Mouse (Mus musculus): ENCODE measurements around the gene Krt82. TPM values are rescaled to one million over a fixed set of nuclear protein-coding genes. Genes with fewer than 3 reads are reported as not detected.
"Not testable (repeated sequence)": the region's sequence is repeated elsewhere in the genome, so short reads cannot be mapped to it uniquely, and the experiment has no call there.

The Krt82 gene
- total RNA-seq, 2 experiments from 2014 or later: not detected

DNA sequence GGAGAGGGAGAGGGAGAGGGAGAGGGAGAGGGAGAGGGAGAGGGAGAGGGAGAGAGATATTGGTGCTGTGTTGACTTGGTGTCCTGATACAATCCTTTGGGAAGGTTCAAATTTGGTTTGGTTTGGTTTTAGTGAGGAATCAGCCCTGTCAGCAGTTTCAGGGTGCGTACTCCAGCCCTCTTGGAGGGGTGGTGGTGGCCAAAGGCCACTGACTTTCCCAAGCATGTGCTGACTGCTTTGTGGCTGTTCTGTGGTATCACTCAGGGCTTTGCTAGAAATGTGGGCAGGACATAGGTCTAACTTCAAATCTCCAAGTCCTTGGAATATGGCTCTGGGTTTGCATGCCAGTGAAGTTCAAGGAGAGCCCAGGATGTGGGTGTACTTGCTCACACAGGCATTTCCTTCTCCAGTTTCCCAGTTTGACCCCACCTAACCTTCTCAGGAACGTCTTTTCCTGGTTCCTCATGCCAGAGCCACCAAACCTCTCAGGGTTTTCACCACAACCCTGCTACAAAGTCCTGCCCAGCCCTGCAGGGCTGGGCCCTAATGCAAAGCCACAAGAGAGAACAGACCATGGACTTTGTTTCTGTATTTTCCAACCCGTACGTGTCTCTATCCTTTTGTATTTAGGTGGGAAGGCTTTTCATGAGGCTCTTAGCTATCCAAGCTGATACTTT is 27.8 kb downstream of the Krt82 start:
- intact Hi-C loops (cut with DNase I): loop anchor here (2.0 to 10.0 kb wide), 4 partner anchors 180 to 542 kb away; no protein-coding TSS in a partner anchor
- DNase-seq (ENCODE audit: extremely low spot score in 1 of 2, low spot score in 2 of 2): no peak

GRCm38 (mm10) chr15:101519792-101520191 is 30.7 kb downstream of the Krt82 start:
- peak; percentile 77 to 82 for DNase-seq (ENCODE audit: extremely low spot score in 1 of 2, low spot score in 2 of 2)
- intact Hi-C loops (cut with DNase I): loop anchor here (2.0 to 10.0 kb wide), 4 partner anchors 182 to 545 kb away; no protein-coding TSS in a partner anchor

GRCm38 (mm10) chr15:101517161-101517560 is 33.3 kb downstream of the Krt82 start, which contains the start of gene Gm49425:
Gene Gm49425, minus strand, starts transcription at chr15:101517261.
- DNase-seq (ENCODE audit: extremely low spot score in 1 of 2, low spot score in 2 of 2); intact Hi-C loops (cut with DNase I): not testable (repeated sequence)

DNA sequence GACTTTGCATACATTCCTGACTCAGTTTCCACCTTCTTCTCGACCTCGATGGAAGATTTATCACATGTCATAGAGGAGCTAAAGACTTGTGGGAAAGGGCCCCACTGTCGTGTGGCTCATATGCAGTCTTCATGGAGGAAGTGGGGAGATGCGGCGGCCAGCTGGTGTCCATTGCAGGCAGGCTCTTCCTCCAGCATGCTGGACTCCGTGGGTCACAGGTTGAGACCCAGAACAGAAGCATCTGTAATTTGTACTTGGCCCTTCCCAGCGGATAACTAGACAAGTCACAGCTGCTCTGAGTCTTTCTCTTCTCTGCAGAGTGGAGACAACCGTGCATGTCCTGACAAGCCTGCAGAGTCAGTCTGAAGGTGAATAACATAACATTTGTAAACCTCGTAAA is 42.2 kb downstream of the Krt82 start:
- intact Hi-C loops (cut with DNase I): no loop called here

GRCm38 (mm10) chr15:101506896-101507758 is 43.3 kb downstream of the Krt82 start:
- intact Hi-C loops (cut with DNase I): no loop called here
- no peak for DNase-seq (ENCODE audit: extremely low spot score in 1 of 2, low spot score in 2 of 2)

More for the DNA sequence above, 42.2 kb downstream of the Krt82 start:
- no peak for DNase-seq (ENCODE audit: extremely low spot score in 1 of 2, low spot score in 2 of 2)

DNA sequence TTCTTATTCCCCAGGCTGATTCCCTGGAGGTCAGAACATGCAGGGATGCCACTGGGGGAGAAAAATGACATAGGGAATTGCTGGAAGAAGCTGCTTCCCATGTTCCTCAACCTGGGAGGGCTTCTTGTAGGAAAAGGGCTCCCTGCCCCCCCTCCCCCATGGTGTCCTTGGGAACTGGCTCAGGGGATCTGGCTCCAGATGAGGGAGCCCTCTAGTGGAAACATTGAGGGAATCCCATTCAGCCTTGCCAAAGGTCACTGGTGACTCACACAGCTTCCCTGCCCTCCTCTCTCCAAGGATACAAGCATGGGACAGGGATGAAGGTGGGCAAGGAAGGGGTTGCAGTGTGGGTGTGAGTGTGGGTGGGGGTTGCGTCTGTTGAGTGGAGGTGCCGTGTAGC is 53.3 kb downstream of the Krt82 start:
- intact Hi-C loops (cut with DNase I): no loop called here
- DNase-seq (ENCODE audit: extremely low spot score in 1 of 2, low spot score in 2 of 2): no peak

DNA sequence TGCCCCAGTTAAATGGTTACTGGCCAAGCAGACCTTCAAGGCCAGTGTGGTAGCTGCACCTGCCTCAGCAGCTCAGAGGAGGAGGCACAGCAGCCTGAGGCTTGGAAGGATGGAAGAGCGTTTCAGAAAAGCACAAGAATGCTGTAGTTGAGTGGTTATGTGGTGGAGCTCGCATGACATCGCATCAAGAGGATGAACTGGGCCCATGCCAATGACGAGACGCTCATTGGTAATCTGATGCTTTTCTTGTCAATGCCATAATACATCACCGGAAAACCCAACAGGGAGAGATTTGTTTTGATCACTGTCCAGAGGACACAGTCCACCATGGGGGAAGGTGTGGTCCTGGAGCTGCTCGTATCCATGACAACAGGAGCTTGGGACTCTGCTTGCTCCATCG is 55.2 kb downstream of the Krt82 start:
- DNase-seq (ENCODE audit: extremely low spot score in 1 of 2, low spot score in 2 of 2): no peak
- intact Hi-C loops (cut with DNase I): no loop called here

- intact Hi-C loops (cut with DNase I): no loop called here
Measured at GRCm38 (mm10) chr15:101494203-101494602, 56.3 kb downstream of the Krt82 start.

DNA sequence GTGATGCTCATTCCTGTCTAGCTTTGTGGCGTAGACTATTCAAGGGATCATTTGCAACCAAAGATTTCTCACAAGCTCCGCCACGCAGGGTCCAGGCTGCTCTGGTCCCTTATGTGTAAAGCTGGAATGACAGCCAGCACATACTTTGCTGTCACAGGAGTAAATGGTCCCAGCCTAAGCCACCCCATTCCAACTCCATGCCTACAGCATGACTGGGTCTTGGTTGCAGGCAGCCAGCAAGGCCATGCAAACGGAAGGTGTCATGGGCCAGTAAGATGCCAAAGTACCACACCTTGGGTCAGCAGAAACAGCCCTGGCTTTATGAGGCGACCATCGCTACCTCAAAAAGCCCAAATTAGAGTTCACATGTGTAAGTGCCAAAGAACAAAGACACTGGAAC is 56.8 kb downstream of the Krt82 start:
- intact Hi-C loops (cut with DNase I): no loop called here
- no peak for DNase-seq (ENCODE audit: extremely low spot score in 1 of 2, low spot score in 2 of 2)

More at GRCm38 (mm10) chr15:101494203-101494602, 56.3 kb downstream of the Krt82 start:
- no peak for DNase-seq (ENCODE audit: extremely low spot score in 1 of 2, low spot score in 2 of 2)

DNA sequence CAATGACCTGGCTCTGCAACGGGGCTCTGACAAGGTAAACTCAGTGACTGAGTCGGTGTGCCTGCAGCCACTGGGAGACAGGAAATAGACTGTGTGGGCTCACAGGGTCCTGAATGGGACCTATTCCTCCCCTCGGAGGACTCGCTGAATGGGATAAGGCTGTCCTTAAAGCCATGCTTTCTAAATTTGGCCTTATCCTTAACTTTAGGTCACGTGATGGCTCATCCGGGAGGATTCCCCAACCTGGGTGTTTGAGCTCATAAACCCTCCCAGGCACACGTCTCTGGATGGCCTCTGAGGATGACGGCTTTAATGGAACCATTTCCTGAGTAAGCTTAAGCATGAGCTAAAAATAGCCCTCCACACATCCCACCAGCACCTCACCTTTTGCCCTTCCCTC is 57.7 kb downstream of the Krt82 start:
- no peak for DNase-seq (ENCODE audit: extremely low spot score in 1 of 2, low spot score in 2 of 2)
- intact Hi-C loops (cut with DNase I): no loop called here

DNA sequence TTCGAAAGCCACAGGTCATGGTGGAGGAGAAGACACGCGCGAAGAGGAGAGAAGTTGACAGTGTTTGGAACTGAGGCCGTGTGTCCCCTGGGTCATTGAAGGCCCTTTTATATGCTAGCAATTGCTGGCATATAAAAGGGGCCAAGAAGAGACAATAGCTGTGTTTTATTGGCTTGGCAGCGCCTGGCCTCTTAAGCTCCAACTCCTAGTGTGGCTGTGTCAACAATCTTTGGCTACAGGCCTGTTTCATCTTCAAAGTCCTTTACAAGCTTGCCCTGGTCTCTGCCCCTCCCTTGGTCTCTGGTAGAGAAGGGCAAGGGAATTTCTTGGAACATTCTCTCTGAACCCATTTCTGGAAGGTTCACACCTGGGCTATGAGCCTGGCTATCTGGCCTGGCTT is 59.0 kb downstream of the Krt82 start, which contains the start of gene Krt83:
TSS of gene Krt83 (minus strand) at position 82 of the 400 bp plus-strand sequence.
- intact Hi-C loops (cut with DNase I): no loop called here
- DNase-seq (ENCODE audit: extremely low spot score in 1 of 2, low spot score in 2 of 2): no peak

Small RNAs within 50 kb of the gene (microRNA-seq; reads per million reads assigned to microRNA genes)
- not detected for gene Gm44393
- gene Gm44460: not detected

Other genes with a start within 250 kb of the Krt82 start
- gene Krt80, start 180.5 kb downstream of the Krt82 start, total RNA-seq (2021): under 1 TPM; 0.54 to 0.81 TPM
- gene Krt7, start 139.6 kb downstream of the Krt82 start, total RNA-seq (2021): not detected
- gene Krt87, start 111.9 kb downstream of the Krt82 start, total RNA-seq (2021): under 1 TPM; 0.30 to 0.34 TPM
- not detected for gene Krt88, start 102.9 kb downstream of the Krt82 start, total RNA-seq (2021)
- gene Krt81, start 86.9 kb downstream of the Krt82 start, total RNA-seq (2021): not detected
- not detected for gene Krt86, start 77.2 kb downstream of the Krt82 start, total RNA-seq (2021)
- not detected for gene Krt83, start 59.2 kb downstream of the Krt82 start, total RNA-seq (2021)
- not detected for gene Gm49425, start 33.4 kb downstream of the Krt82 start, total RNA-seq (2021)
- gene Krt84, start 17.8 kb downstream of the Krt82 start, total RNA-seq (2021): not detected
- not detected for gene Krt90, start 12.3 kb upstream of the Krt82 start, total RNA-seq (2021)
- gene Krt75, start 23.2 kb upstream of the Krt82 start, total RNA-seq (2021): not detected
- gene Gm5414, start 77.5 kb upstream of the Krt82 start, total RNA-seq (2021): not detected
- not detected for gene Gm5478, start 96.7 kb upstream of the Krt82 start, total RNA-seq (2021)
- gene Krt6b, start 129.6 kb upstream of the Krt82 start, total RNA-seq (2021): not detected
- not detected for gene Krt6a, start 143.6 kb upstream of the Krt82 start, total RNA-seq (2021)
- not detected for gene Krt5, start 162.2 kb upstream of the Krt82 start, total RNA-seq (2021)
- not detected for gene Krt71, start 192.4 kb upstream of the Krt82 start, total RNA-seq (2021)
- gene Krt72, start 235.8 kb upstream of the Krt82 start, total RNA-seq (2021): not detected